Mouse (Mus musculus): ENCODE measurements around the gene Zbtb20. TPM values are rescaled to one million over a fixed set of nuclear protein-coding genes. Genes with fewer than 3 reads are reported as not detected.

The Zbtb20 gene
- polyA plus RNA-seq, 1 experiment from 2014 or later: 54.7 TPM

- Histone ChIP-seq H3K9me3 (ENCODE audit: control insufficient read depth, low read length) (no peaks in the 10 kb centered on the region), H3K4me2 (ENCODE audit: low read depth, low read length, severe bottlenecking) (no peak overlapping the region), H3K27me3 (ENCODE audit: control insufficient read depth, insufficient read depth, low read length) (no peaks in the 10 kb centered on the region), H3K4me1 (replicated peaks; ENCODE audit: control insufficient read depth, insufficient read depth, low read length) (no peaks in the 10 kb centered on the region), H3K36me3 (ENCODE audit: control insufficient read depth, insufficient read depth, low read length) (no peaks in the 10 kb centered on the region), H3K9ac (ENCODE audit: low read length) (no peak overlapping the region), H3K27ac (ENCODE audit: low read depth, low read length) (no peak overlapping the region), H3K4me3 (ENCODE audit: low read depth, low read length) (no peak overlapping the region)
- ATAC-seq (replicated peaks; ENCODE audit: low FRiP score): no peak
- no peak for DNase-seq (ENCODE audit: low spot score)
- 90% methylated on average over 5 of the region's 5 CpGs for WGBS
These were observed 556.1 kb downstream of the Zbtb20 start for GRCm38 (mm10) chr16:43431514-43432371.

GRCm38 (mm10) chr16:43434941-43435340, 559.3 kb downstream of the Zbtb20 start:
- Histone ChIP-seq H3K9ac (ENCODE audit: low read length) (no peak overlapping the region), H3K36me3 (ENCODE audit: control insufficient read depth, insufficient read depth, low read length) (no peaks in the 10 kb centered on the region), H3K27me3 (ENCODE audit: control insufficient read depth, insufficient read depth, low read length) (no peaks in the 10 kb centered on the region), H3K9me3 (ENCODE audit: control insufficient read depth, low read length) (no peaks in the 10 kb centered on the region), H3K4me3 (ENCODE audit: low read depth, low read length) (no peak overlapping the region), H3K27ac (ENCODE audit: low read depth, low read length) (no peak overlapping the region), H3K4me2 (ENCODE audit: low read depth, low read length, severe bottlenecking) (no peak overlapping the region), H3K4me1 (replicated peaks; ENCODE audit: control insufficient read depth, insufficient read depth, low read length) (no peaks in the 10 kb centered on the region)
- DNase-seq (ENCODE audit: low spot score) (no peak), ATAC-seq (replicated peaks; ENCODE audit: low FRiP score) (no peak)
- WGBS: 55% methylated on average over 3 of the region's 3 CpGs

DNA sequence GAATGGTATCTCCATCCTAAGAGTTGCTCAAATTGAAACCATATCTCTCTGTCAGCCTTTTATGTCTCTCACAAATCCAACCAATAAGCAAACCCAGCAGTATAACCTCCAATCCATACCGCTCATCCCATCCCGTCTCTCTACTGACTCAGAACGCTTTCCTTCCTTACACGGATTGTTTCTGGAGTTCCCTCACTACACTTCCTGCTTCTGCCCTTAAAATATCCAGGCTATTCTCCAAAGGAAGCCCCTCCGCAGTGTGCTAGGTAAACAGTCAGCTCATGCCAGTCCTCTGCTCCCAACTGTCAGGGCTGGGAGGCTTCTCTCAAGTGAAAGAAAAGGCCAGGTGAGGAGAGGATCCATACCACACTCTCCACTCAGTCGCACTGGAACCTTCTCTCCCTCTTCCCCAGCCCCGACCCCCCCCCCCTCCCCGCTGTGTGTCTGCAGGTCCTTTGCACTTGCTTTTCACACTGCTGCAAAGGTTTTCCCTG, 563.2 kb downstream of the Zbtb20 start:
- WGBS: 79% methylated on average over 8 of the region's 8 CpGs
- H3K27ac ChIP-seq (ENCODE audit: low read depth, low read length): no peak overlapping the region
- H3K4me2 ChIP-seq (ENCODE audit: low read depth, low read length, severe bottlenecking): no peak overlapping the region
- no peak for ATAC-seq (replicated peaks; ENCODE audit: low FRiP score)
- no peak overlapping the region for H3K9ac ChIP-seq (ENCODE audit: low read length)
- no peaks in the 10 kb centered on the region for H3K9me3 ChIP-seq (ENCODE audit: control insufficient read depth, low read length)
- no peak for DNase-seq (ENCODE audit: low spot score)
- H3K4me1 ChIP-seq (replicated peaks; ENCODE audit: control insufficient read depth, insufficient read depth, low read length): no peaks in the 10 kb centered on the region
- no peak overlapping the region for H3K4me3 ChIP-seq (ENCODE audit: low read depth, low read length)
- H3K27me3 ChIP-seq (ENCODE audit: control insufficient read depth, insufficient read depth, low read length): no peaks in the 10 kb centered on the region
- H3K36me3 ChIP-seq (ENCODE audit: control insufficient read depth, insufficient read depth, low read length): no peaks in the 10 kb centered on the region

DNA sequence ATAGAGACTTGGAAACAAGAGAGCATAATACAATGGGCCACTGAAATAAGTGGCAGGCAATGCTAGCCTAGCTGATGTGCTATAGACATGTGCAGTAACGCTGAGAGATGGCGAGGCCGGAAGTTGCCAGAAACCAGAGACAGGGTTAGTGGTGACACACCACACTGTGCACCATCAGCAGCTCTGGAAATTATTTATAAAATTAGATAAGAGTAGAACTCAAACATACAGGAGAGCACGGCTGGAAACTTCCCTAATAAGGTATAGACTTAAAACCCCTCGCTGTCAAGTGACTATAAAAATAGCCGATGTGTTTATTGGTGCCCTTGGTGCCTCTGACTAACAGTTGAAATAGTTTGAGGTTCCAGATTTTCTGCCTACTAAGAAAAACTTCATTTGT, 565.7 kb downstream of the Zbtb20 start:
- Histone ChIP-seq H3K27ac (ENCODE audit: low read depth, low read length) (no peak overlapping the region), H3K27me3 (ENCODE audit: control insufficient read depth, insufficient read depth, low read length) (no peaks in the 10 kb centered on the region), H3K9me3 (ENCODE audit: control insufficient read depth, low read length) (no peaks in the 10 kb centered on the region), H3K36me3 (ENCODE audit: control insufficient read depth, insufficient read depth, low read length) (no peaks in the 10 kb centered on the region), H3K4me3 (ENCODE audit: low read depth, low read length) (no peak overlapping the region), H3K4me2 (ENCODE audit: low read depth, low read length, severe bottlenecking) (no peak overlapping the region), H3K4me1 (replicated peaks; ENCODE audit: control insufficient read depth, insufficient read depth, low read length) (no peaks in the 10 kb centered on the region), H3K9ac (ENCODE audit: low read length) (no peak overlapping the region)
- no peak for ATAC-seq (replicated peaks; ENCODE audit: low FRiP score)
- WGBS: 89% methylated on average over 6 of the region's 6 CpGs
- no peak for DNase-seq (ENCODE audit: low spot score)

GRCm38 (mm10) chr16:43443034-43443433, 567.4 kb downstream of the Zbtb20 start:
- Histone ChIP-seq H3K4me3 (ENCODE audit: low read depth, low read length) (no peak overlapping the region), H3K36me3 (ENCODE audit: control insufficient read depth, insufficient read depth, low read length) (no peaks in the 10 kb centered on the region), H3K9ac (ENCODE audit: low read length) (no peak overlapping the region), H3K27me3 (ENCODE audit: control insufficient read depth, insufficient read depth, low read length) (no peaks in the 10 kb centered on the region), H3K9me3 (ENCODE audit: control insufficient read depth, low read length) (no peaks in the 10 kb centered on the region), H3K27ac (ENCODE audit: low read depth, low read length) (no peak overlapping the region), H3K4me2 (ENCODE audit: low read depth, low read length, severe bottlenecking) (no peak overlapping the region), H3K4me1 (replicated peaks; ENCODE audit: control insufficient read depth, insufficient read depth, low read length) (no peaks in the 10 kb centered on the region)
- no peak for DNase-seq (ENCODE audit: low spot score)
- no peak for ATAC-seq (replicated peaks; ENCODE audit: low FRiP score)
- 76% methylated on average over 2 of the region's 2 CpGs for WGBS

DNA sequence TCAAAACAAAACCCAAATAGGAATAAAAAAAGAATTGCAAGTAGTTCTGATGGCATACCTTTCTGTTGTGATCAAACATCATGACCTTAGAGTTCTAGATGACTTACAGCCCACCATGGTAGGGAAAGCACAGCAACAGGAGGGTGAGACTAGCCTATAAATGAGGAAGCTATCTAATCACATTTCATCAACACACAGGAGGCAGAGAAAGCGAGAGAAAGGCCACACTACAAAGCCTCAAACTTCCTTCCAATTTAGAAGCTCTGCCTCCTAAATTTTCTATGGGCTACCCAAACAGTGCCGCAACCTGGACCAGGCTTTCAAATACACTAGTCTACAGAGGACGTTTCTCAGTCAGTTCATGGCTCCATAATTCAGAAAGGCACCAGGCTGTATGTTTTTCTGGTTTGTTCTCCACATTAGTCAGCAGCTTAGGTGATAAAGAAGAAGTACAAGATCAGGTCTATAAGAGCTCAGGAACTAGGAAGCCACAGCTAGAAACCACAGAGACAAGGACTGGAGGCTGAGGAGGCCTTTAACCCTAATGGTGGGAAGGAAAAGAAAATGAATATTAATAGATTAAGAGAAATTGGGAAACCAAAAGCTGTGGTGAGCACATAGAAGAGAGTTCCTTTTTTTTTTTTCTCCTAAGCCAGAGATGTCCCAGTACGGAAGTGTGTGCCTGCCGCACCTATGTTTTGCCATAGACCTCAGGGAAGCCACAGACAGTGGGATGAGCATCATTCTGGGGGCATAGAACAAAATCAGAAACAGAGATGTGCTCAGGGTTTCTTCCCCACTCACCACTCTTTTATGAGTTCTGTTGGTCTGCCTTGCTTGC, 572.7 kb downstream of the Zbtb20 start:
- Histone ChIP-seq H3K27ac (ENCODE audit: low read depth, low read length) (no peak overlapping the region), H3K4me3 (ENCODE audit: low read depth, low read length) (no peak overlapping the region), H3K36me3 (ENCODE audit: control insufficient read depth, insufficient read depth, low read length) (no peaks in the 10 kb centered on the region), H3K9ac (ENCODE audit: low read length) (no peak overlapping the region), H3K4me1 (replicated peaks; ENCODE audit: control insufficient read depth, insufficient read depth, low read length) (no peaks in the 10 kb centered on the region), H3K4me2 (ENCODE audit: low read depth, low read length, severe bottlenecking) (no peak overlapping the region), H3K9me3 (ENCODE audit: control insufficient read depth, low read length) (no peaks in the 10 kb centered on the region), H3K27me3 (ENCODE audit: control insufficient read depth, insufficient read depth, low read length) (no peaks in the 10 kb centered on the region)
- 94% methylated on average over 5 of the region's 5 CpGs for WGBS
- ATAC-seq (replicated peaks; ENCODE audit: low FRiP score) (no peak), DNase-seq (ENCODE audit: low spot score) (no peak)

GRCm38 (mm10) chr16:43454370-43454934, 578.8 kb downstream of the Zbtb20 start:
- ATAC-seq (replicated peaks; ENCODE audit: low FRiP score): no peak
- H3K4me2 ChIP-seq (ENCODE audit: low read depth, low read length, severe bottlenecking): no peak overlapping the region

GRCm38 (mm10) chr16:43456446-43457172, 580.9 kb downstream of the Zbtb20 start:
- H3K27ac ChIP-seq (ENCODE audit: low read depth, low read length): no peak overlapping the region
- no peak overlapping the region for H3K9ac ChIP-seq (ENCODE audit: low read length)
- H3K4me3 ChIP-seq (ENCODE audit: low read depth, low read length): no peak overlapping the region
- 79% methylated on average over 8 of the region's 8 CpGs for WGBS
- H3K9me3 ChIP-seq (ENCODE audit: control insufficient read depth, low read length): no peaks in the 10 kb centered on the region
- H3K4me2 ChIP-seq (ENCODE audit: low read depth, low read length, severe bottlenecking): no peak overlapping the region
- DNase-seq (ENCODE audit: low spot score) (no peak), ATAC-seq (replicated peaks; ENCODE audit: low FRiP score) (no peak)
- no peaks in the 10 kb centered on the region for H3K36me3 ChIP-seq (ENCODE audit: control insufficient read depth, insufficient read depth, low read length)
- no peaks in the 10 kb centered on the region for H3K27me3 ChIP-seq (ENCODE audit: control insufficient read depth, insufficient read depth, low read length)
- no peaks in the 10 kb centered on the region for H3K4me1 ChIP-seq (replicated peaks; ENCODE audit: control insufficient read depth, insufficient read depth, low read length)

More at GRCm38 (mm10) chr16:43454370-43454934, 578.8 kb downstream of the Zbtb20 start:
- DNase-seq (ENCODE audit: low spot score): no peak
- H3K4me3 ChIP-seq (ENCODE audit: low read depth, low read length): no peak overlapping the region
- no peaks in the 10 kb centered on the region for H3K36me3 ChIP-seq (ENCODE audit: control insufficient read depth, insufficient read depth, low read length)
- no peaks in the 10 kb centered on the region for H3K4me1 ChIP-seq (replicated peaks; ENCODE audit: control insufficient read depth, insufficient read depth, low read length)
- H3K9ac ChIP-seq (ENCODE audit: low read length): no peak overlapping the region
- no peak overlapping the region for H3K27ac ChIP-seq (ENCODE audit: low read depth, low read length)
- no peaks in the 10 kb centered on the region for H3K27me3 ChIP-seq (ENCODE audit: control insufficient read depth, insufficient read depth, low read length)
- no peaks in the 10 kb centered on the region for H3K9me3 ChIP-seq (ENCODE audit: control insufficient read depth, low read length)
- WGBS: 65% methylated on average over 4 of the region's 4 CpGs

Data from forebrain, embryonic 11.5 days (tissue).